Mouse (Mus musculus) heart, adult 2 months (tissue): Measurements from ENCODE around the gene Abcg4. TPM values are rescaled to one million over a fixed set of nuclear protein-coding genes. Genes with fewer than 3 reads are reported as not detected.

Experiments
- DNase-seq, 2 experiments: peaks; one replicate each; pipeline ENCODE4 v3.0.0; 2021
- H3K27ac ChIP-seq: fragments of 200-600 bp; 2 replicates; pipeline ENCODE4 v1.8.1; 2022
- H3K27me3 ChIP-seq: fragments of 200-500 bp; 2 replicates; pipeline ENCODE4 v1.6.1; 2012; ENCODE audit warnings: mild to moderate bottlenecking, low read length, inconsistent platforms, mixed read lengths; ENCODE audit not compliant: control insufficient read depth, insufficient read depth
- H3K36me3 ChIP-seq: fragments of 200-500 bp; 2 replicates; pipeline ENCODE4 v1.6.1; 2012; ENCODE audit warnings: low read length, inconsistent platforms; ENCODE audit not compliant: control insufficient read depth, insufficient read depth
- H3K4me1 ChIP-seq: fragments of 200-500 bp; 2 replicates; pipeline ENCODE4 v1.6.1; 2011; ENCODE audit warnings: low read length; ENCODE audit not compliant: control insufficient read depth, insufficient read depth
- H3K4me3 ChIP-seq: fragments of 200-600 bp; 2 replicates; pipeline ENCODE4 v1.8.1; 2022
- H3K79me2 ChIP-seq: fragments of 200-500 bp; replicated peaks from 2 replicates; pipeline ENCODE4 v1.6.1; 2012; ENCODE audit warnings: mild to moderate bottlenecking, inconsistent platforms, low read length, moderate library complexity, mixed read lengths; ENCODE audit not compliant: control insufficient read depth, insufficient read depth
- H3K9ac ChIP-seq: fragments of 200-500 bp; 2 replicates; pipeline ENCODE4 v1.6.1; 2012; ENCODE audit warnings: low read depth, mild to moderate bottlenecking, control low read depth, inconsistent platforms, low read length, mixed read lengths
- CTCF ChIP-seq: fragments of 200-600 bp; IDR thresholded peaks from 2 replicates; pipeline ENCODE4 v1.8.1; 2022; ENCODE audit warnings: antibody characterized with exemption, mild to moderate bottlenecking, moderate library complexity
- EP300 ChIP-seq: fragments of 200-500 bp; IDR thresholded peaks from 2 replicates; pipeline ENCODE4 v1.6.1; 2011; ENCODE audit warnings: low read depth, low read length, control low read depth; ENCODE audit not compliant: insufficient read depth
- POLR2A ChIP-seq: fragments of 200-500 bp; IDR thresholded peaks from 2 replicates; pipeline ENCODE4 v1.6.1; 2011; ENCODE audit warnings: mild to moderate bottlenecking, low read depth, low read length, control low read depth; ENCODE audit not compliant: insufficient read depth
- WGBS: fragments of 180-500 bp; shearing (Covaris S2); methylation state at CpG from one replicate; pipeline ENCODE4 v1.1.7; 2018; 5-methylcytosine and 5-hydroxymethylcytosine counted together
- intact Hi-C: fragments of 180-260 bp; cut with DNase I; formaldehyde crosslinking; loops from one replicate; pipeline ENCODE4 v1.15.1; 2025
- polyA plus RNA-seq: library from polyadenylated mRNA; depleted of rRNA; stranded (reverse); fragments of >200 nt; gene quantifications from 2 replicates; pipeline ENCODE4 v1.2.3, GENCODE M21; 2012
- total RNA-seq, 2 experiments: library from RNA; stranded (reverse); gene quantifications; 2 replicates each; pipeline ENCODE4 v1.2.3; 2021

Gene Abcg4
- total and polyA plus RNA-seq, 3 experiments: 0.42 to 2.1 (median 0.75) TPM

- intact Hi-C loops: no loop called here
- Histone ChIP-seq H3K9ac (no peak overlapping the region), H3K36me3 (no peaks in the 10 kb centered on the region), H3K4me3 (no peak overlapping the region), H3K27ac (no peak overlapping the region), H3K4me1 (no peaks in the 10 kb centered on the region), H3K27me3 (no peaks in the 10 kb centered on the region), H3K79me2 (no peaks in the 10 kb centered on the region)
- DNase-seq: no peak
- no peak for TF ChIP-seq POLR2A
- no peak for TF ChIP-seq EP300
- TF ChIP-seq CTCF: no peak
- WGBS: 86% methylated on average over 6 of the region's 6 CpGs
Observed at GRCm38 (mm10) chr9:44253441-44253840, 35.0 kb downstream of the Abcg4 start.

DNA sequence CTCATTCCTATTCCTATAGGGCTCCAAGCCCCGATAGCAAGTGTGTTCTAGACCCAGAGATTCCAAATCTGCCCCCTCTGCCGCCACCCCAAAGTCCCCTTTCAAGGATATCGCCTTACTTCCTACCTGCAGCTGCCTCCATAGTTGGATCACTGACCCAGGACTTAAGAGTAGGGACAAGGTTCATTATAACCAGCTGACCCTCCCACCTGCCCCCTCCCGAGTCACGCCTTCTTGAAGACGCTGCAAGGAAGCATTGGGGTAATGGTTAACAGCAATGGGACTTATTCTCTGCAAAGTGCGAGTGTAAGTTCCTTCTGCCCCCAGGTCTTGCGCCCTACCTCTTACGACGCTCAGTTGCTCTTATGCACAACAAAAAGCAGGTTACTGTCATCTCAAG, 37.1 kb downstream of the Abcg4 start, which contains the start of gene Pdzd3:
Gene Pdzd3 (minus strand): TSS at position 158 of the 400 bp plus-strand sequence.
- H3K9ac ChIP-seq: no peak within 1 kb of the TSS
- TF ChIP-seq POLR2A (no peak), EP300 (no peak), CTCF (no peak)
- no peaks in the 10 kb centered on the region for H3K4me1 ChIP-seq
- H3K4me3 ChIP-seq: no peak within 1 kb of the TSS
- WGBS: 90% methylated on average over 10 of the region's 10 CpGs
- H3K36me3 ChIP-seq: no peaks in the 10 kb centered on the region
- H3K79me2 ChIP-seq: no peaks in the 10 kb centered on the region
- DNase-seq: no peak
- H3K27me3 ChIP-seq: no peaks in the 10 kb centered on the region
- intact Hi-C loops: no loop called here
- H3K27ac ChIP-seq: no peak within 1 kb of the TSS

- Histone ChIP-seq H3K36me3 (no peaks in the 10 kb centered on the region), H3K27me3 (no peaks in the 10 kb centered on the region), H3K4me1 (no peaks in the 10 kb centered on the region), H3K27ac (no peak overlapping the region), H3K9ac (no peak overlapping the region), H3K4me3 (no peak overlapping the region), H3K79me2 (no peaks in the 10 kb centered on the region)
- intact Hi-C loops: no loop called here
- WGBS: 39% methylated on average over 4 of the region's 4 CpGs
- TF ChIP-seq EP300 (no peak), POLR2A (no peak), CTCF (no peak)
- no peak for DNase-seq
Observed at GRCm38 (mm10) chr9:44250445-44250844, 38.0 kb downstream of the Abcg4 start.

- intact Hi-C loops: loop anchor here (2.0 to 5.0 kb wide), 3 partner anchors 19 to 122 kb away; partner anchors contain the start of genes Hmbs and Nlrx1
- 35% methylated on average over 26 of the region's 26 CpGs for WGBS
- H3K27me3 ChIP-seq: no peaks in the 10 kb centered on the region
- H3K4me1 ChIP-seq: no peaks in the 10 kb centered on the region
- no peak overlapping the region; the same call in 1 of the 2 replicates for H3K4me3 ChIP-seq
- peak; percentile 66 to 77 for DNase-seq
- no peaks in the 10 kb centered on the region for H3K79me2 ChIP-seq
- no peak overlapping the region for H3K9ac ChIP-seq
- TF ChIP-seq EP300 (peak; percentile 35; the same call in 1 of the 2 replicates), POLR2A (0 out of 2 replicates have a peak, but pooled peaks have one; percentile 33), CTCF (peak; percentile 81)
- H3K36me3 ChIP-seq: no peaks in the 10 kb centered on the region
- peak overlapping the region; percentile 54 for H3K27ac ChIP-seq
Observed at GRCm38 (mm10) chr9:44249181-44250146, 39.0 kb downstream of the Abcg4 start.

GRCm38 (mm10) chr9:44247907-44248306, 40.5 kb downstream of the Abcg4 start:
- no peaks in the 10 kb centered on the region for H3K36me3 ChIP-seq
- H3K4me3 ChIP-seq: no peak overlapping the region
- TF ChIP-seq EP300 (no peak), POLR2A (no peak), CTCF (no peak)
- no peaks in the 10 kb centered on the region for H3K79me2 ChIP-seq
- H3K27me3 ChIP-seq: no peaks in the 10 kb centered on the region
- WGBS: 72% methylated on average over 6 of the region's 6 CpGs
- H3K27ac ChIP-seq: no peak overlapping the region
- no peak overlapping the region for H3K9ac ChIP-seq
- DNase-seq: no peak
- intact Hi-C loops: loop anchor here (2.0 to 5.0 kb wide), 3 partner anchors 21 to 121 kb away; partner anchors contain the start of genes Hmbs and Nlrx1
- H3K4me1 ChIP-seq: no peaks in the 10 kb centered on the region

DNA sequence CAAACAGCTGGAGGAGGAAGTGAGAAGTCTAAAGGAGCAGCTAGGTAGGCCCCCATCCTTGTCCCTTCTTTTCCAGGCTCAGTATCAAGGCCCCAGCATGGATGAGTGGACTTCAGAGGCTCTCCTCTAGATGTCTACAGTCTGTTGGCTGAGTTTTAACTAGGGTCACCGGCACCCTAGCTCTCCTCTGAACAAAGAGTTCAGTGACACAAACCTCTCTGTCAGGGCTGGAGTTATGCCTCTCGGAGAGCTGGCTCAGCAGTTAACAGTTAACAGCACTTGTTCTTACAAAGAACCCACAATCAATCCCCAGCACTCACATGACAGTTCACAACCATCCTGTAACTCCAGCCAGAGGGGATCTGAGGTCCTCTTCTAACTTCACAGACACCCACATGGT, 44.8 kb downstream of the Abcg4 start:
- DNase-seq: no peak
- intact Hi-C loops: no loop called here
- H3K79me2 ChIP-seq: no peaks in the 10 kb centered on the region
- H3K4me3 ChIP-seq: no peak overlapping the region
- no peaks in the 10 kb centered on the region for H3K27me3 ChIP-seq
- 67% methylated on average over 2 of the region's 2 CpGs for WGBS
- H3K27ac ChIP-seq: no peak overlapping the region
- H3K9ac ChIP-seq: no peak overlapping the region
- no peaks in the 10 kb centered on the region for H3K4me1 ChIP-seq
- TF ChIP-seq POLR2A (no peak), CTCF (no peak), EP300 (no peak)
- H3K36me3 ChIP-seq: no peaks in the 10 kb centered on the region
